Mouse (Mus musculus) cerebellum, adult 8-10 months (tissue): Measurements from ENCODE around the gene Gm43302.
"Not testable (repeated sequence)": the region's sequence is repeated elsewhere in the genome, so short reads cannot be mapped to it uniquely, and the experiment has no call there.

Experiments
- DNase-seq: peaks from one replicate; pipeline ENCODE4 v3.0.0; 2022

The Gm43302 gene

DNA sequence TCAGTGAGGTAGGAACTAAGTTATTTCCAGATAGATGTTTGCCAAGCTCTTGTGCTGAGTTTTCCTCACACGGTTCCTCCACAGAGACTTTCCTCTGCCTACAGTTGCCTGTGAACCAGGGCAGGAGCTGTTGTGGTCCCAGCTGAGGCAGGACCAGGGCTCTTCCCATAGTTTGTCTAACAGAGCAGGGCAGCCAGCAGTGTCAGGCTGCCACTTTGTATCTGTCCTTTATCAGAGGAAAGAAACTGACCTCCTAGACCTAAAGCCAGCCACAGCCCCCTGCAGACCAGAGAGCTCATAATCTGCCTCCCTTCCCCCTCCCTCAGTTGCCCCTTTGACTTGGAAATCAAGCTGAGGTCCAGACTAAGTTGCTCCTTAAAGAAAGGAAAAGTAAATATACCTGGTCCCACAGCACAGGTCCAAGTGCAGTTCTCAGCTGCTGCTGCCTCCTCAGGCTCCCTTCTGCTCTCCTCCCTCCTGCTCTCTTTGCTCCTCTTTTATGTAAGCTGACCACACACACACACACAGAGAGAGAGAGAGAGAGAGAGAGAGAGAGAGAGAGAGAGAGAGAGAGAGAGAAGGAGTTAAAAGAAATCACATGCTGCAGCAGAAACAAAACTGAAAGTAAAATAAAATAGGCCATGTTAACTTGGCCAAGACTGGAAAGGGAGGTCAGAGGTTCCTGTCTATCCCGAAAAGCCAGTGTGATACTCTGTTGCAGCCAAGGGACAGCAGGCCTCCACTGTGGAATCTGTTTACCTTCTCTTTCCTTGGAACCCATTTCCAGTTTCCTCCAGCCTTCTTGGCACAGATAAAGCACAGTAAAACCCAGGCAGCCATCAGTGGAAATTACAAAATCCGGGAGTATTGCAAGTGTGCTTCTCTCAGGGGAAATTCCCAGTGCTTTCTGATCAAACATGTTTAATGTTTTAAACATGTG is at the start of gene Gm43302, which contains the start of gene Gbp6:
TSS of gene Gm43302 (minus strand) at position 470 of the 940 bp plus-strand sequence.
TSS of gene Gbp6 (minus strand) at position 473 of the 940 bp plus-strand sequence.
- DNase-seq = peak; percentile 52

DNA sequence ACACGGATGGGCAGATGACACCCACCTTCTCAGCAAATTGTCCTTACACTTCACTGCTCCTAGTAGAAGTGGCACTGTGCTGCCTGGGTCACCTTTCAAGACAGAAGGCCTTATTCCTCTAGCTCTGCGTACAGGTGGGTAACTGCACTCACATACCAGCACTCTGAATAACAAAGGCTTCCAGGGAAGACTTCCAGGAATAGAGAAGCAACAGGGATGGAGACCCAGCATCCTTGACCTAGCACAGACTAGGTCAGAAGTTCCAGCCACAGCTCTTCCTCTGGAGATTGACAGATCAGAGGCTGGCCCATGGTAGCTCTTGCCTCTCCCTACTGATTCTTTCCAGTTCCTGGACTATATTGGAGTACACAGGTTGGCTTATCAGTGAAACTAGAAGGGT is 47.8 kb upstream of the Gm43302 start:
- DNase-seq = no peak

DNA sequence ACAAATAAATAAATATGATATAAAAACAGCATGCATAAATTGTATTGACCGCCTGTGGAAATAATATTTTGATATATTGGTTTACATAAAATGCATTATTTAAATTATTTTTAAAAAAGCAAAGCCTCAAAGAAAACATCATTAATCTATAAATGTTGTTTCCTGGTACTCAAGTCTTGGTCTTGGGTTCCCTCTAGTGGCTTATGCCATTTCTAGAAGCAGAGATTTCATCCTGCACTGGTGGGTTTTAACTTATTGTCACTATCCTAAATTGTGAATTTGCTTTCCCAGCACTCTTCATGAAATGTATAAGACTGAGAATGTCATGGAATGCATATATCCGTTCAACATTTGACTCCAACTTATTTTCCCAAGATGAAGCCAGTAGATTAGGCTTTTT is 29.0 kb upstream of the Gm43302 start:
- DNase-seq = peak; percentile 3

DNA sequence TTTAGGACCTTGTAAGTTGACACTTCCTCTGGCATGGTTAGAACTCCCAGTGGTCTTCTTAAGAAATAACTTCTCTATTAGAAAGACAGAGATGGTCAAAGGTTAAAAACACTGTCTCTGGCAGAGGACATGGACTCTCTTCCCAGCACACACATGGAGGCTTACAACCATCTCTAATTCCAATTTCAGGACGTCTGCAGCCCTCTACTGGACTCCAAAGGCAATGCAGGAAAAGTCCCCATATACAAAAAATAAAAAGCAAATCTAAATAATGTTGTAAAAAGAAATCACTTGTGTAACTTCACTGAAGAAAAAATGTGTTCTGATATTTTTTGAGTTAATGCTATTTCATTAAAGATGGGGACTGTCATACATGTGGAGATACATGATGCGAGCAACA is 17.4 kb upstream of the Gm43302 start:
- no peak for DNase-seq

DNA sequence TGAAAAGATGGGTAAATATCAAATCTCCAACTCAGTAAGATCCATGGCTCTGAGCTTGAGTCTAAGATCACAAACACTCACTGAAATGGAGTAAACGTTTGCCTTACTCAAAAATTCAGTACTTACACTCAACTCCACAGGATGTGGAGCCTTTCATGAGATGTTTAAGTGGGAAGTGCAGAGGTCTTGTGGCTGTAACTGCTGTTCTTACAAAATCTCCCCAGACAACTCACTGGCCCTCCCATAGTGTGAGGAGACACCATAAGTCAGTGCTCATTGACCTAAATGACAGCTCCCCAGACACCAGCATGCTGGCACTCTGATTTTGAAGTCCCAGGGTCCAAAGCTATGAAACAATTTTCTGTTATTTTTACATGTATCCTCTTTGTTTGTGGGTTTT is 15.7 kb upstream of the Gm43302 start:
- not testable (repeated sequence) for DNase-seq

DNA sequence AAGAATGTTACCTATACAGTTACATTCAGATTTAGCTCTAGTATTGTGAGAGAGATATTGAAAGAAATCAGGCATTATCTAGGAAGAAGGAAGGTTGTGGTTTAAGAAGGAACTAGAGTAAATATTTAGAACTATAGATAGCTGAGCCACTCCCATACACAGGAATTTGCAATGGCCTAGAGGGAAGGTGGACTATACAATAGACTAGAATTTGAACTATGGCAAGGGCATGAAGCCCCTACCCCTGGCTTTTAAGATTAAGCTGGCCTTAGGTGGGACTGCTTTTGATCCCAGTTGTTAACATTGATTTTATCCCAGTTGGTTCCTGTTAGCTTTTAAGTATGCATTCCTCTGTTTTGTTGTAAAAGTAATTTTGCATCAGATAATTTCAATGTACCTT is 13.5 kb upstream of the Gm43302 start:
- not testable (repeated sequence) for DNase-seq

DNA sequence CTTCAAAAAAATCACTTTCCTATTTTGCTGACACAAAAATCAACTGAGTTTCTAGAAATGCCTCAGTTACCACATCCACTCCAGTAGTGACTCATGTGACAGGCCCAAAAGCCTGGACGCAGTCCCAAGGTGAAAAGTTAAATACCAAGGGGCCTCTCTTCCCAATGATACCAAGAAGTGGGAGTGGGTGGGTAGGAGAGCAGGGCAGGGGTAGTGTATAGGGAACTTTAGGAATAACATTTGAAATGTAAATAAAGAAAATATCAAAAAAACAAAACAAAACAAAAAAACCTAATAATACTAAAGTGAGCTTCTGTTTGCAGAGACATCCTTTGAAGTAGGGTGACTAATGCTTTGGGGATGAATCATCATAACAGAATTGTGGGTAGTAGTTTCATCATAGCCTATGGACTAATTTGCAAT is 12.7 kb upstream of the Gm43302 start:
- DNase-seq = no peak

DNA sequence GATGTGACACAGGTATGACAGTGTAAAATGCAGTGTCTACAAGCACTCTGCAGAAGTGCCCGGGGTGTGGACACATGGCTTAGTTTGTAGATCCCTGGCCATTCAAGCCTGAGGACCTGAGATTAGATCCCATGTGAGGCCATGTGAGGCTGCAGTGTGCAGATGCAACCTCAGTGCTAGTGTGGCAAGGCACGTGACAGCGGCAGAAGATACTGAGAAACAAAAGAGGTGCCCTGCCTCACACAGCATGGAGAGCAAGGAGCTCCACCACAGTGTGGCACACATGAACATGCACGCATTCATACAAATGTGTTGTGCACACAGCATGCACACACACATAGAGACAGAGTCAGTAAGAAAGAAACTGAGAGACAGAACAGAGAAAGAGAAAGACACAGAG is 12.2 kb upstream of the Gm43302 start:
- DNase-seq = not testable (repeated sequence)

DNA sequence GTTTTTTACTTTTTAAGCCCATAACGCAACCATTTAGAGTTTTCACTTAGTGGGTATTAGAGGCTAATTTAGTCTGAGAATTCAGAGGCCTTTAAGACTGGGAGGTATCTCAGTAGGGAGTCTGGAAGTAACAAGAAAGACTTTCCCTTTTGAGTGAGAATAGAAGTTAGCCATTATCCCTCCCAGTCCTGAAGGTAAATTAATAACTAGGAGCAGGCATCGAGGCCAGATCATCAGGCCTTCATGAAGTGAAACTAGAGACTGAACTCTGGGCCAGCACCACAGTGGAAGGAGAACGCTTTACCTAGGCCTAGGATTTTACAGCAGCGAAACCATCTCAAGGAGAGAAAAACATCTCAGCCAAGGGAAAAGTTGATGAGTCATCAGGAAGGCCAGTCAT is 8.5 kb upstream of the Gm43302 start:
- no peak for DNase-seq

DNA sequence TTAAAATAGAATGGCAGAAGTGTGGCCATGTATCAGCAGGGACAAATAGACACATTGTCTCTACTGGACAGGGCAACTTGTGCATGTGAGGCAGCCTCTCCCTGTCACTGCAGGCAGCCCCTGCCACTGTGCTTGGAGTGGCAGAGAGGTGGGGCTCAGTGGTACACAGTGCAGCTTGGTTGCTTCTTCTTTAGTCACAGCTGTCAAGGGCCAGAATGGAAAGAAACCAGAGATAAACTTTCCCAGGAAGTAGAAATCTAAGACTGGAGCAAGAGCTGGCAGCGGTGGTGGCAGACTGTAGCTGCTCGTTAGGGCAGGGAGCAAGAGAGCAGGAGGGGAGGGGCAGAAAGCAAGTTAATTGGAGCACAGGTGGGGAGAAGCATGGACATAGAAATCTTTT is 8.0 kb upstream of the Gm43302 start:
- no peak for DNase-seq

DNA sequence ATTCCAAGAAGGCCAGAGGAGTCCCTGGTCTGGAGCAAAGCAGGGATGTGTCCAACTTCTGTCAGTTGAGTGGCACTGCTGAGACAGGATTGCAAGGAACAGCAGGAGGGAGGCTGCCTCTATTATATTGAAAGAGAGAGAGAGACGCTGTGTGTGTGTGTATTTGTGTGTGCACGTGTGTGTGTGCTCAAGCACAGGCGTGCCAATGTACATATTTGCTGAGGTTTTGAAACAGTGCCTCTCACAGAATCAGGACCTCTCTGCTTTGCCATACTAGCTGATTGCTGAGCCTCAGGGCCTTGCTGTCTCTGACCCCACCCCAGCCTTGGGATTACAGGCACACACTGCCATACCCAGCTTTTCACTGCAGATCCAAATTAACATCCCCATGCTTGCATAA is 2.3 kb upstream of the Gm43302 start:
- no peak for DNase-seq

DNA sequence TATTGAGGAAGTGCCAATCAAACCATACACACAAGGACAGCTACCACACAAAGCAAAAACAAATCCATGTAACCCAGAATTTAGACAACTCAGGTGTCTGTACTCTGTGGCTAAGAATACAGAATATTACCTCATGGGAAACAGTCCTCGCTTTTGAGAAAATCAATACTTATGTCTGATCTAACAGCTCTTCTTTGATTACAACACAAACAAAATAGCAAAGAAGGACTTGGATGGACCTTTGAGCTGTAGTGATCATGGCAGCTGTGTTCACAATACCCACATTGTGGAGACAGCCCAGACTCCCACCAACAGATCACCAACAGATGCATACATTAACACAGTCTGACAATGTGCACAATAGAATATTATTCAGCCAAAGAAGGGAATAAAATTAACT is 1.0 kb downstream of the Gm43302 start:
- DNase-seq = no peak

DNA sequence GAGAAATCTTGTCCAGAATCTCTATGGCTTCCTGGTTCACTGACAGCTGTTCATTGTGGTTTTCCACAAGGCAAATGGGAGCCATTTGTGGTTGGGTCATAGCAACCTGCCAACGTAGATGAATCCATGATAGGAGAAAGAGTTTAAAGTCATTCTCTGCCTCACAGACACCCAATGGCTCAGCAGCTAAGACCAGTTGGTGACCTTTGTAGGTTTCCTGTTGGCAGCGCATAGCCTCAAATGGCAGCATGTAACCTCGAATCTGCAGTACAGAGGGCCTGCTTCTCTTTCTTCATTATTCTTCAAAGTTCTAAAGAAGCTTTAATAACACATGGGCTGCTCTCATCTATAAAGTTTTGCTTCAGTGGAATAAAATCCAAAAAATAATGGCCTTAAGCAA is 2.6 kb downstream of the Gm43302 start:
- not testable (repeated sequence) for DNase-seq

DNA sequence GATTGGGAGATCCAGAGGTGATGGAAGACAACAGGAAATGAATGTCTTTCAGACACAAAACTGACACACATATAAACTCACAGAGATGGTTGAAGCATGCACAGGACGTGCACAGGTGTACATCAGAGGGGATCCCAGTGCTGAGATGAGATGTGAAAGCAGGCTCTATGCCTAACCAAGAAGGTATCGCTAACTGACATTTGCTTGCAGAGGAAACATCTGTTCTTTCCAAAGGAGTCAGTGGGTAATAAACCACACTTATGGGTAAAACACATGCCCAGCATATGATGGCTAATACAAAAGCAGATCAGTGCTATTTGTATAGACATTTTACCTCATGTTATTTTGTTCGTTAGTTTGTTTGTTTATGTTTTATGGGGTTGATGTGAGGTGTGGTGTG is 32.8 kb downstream of the Gm43302 start:
- not testable (repeated sequence) for DNase-seq

DNA sequence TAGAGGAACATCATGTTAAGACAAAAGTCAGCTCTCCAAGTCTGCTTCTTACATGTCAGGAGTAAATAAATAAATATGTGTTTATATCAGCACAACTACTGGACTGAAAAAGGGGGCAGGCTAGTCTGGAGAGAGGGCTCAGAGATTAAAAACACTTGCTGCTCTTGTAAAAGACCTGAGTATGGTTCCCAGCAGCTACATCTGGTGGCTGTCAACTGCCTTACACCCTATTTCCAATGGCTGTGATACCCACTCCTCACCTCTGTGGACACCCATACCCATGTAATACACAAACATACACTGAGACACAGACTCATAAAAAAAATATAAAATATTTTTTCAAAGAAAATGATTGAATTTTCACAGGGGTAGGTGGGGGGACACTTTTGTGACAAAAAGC is 41.0 kb downstream of the Gm43302 start:
- DNase-seq = no peak

DNA sequence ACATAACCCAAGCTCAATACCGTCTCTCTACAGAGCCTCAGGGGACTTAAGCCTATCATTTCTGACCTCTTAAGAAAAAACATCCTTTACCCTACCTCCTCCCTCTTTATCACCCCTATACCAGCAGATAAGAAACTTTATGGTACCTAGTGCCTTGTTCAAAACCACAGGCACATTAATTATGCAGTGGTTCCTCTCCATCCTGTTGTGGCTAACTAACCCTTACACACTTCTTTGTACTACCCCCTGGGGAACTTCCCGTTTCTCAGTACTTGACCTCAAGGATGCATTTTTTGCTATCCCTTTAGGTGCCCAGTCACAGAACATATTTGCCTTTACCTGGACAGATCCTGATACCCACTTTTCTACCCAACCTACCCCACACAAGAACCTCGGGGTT is 48.8 kb downstream of the Gm43302 start:
- not testable (repeated sequence) for DNase-seq

DNA sequence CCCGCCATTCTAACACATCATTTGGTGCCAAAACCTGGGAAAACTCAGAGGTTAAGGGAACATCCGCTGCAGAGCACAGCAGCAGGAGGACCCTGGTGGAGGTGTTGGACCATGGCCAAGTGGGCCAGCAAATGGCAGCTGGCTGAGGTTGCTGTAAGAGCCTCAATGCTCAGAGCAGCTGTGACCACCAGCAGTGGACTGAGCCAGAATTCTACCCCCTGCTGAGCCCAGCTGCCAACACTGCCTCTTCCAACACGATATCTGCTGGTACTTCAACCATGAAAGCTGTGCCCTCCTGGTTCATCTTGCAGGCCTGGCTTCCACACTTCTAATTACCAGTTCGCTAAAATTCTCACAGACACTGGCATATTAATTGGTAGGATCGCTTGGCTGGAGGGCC is 52.5 kb downstream of the Gm43302 start:
- DNase-seq = not testable (repeated sequence)

DNA sequence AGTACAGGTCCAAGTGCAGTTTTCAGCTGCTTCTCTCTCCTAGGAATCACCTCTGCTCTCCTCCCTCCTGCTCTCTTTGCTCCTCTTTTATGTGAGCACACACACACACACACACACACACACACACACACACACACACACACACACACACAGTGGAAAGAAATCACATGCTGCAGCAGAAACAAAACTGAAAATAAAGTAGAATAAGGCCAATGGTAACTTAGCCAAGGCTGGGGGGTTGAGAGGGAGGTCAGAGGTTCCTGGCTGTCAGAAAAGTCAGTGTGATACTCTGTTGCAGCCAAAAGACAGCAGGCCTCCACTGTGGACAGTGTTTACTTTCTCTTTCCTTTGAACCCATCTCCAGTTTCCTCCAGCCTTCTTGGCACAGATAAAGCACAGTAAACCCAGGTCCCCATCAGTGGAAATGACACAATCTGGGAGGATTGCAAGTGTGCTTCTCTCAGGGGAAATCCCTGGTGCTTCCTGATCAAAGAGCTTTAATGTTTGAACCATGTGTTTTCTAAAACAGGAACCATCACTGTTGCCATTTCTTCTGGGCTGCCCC is 53.9 kb downstream of the Gm43302 start, which contains the start of gene Gbp10:
TSS of gene Gbp10 (minus strand) at position 51 of the 565 bp plus-strand sequence.
- not testable (repeated sequence) for DNase-seq

DNA sequence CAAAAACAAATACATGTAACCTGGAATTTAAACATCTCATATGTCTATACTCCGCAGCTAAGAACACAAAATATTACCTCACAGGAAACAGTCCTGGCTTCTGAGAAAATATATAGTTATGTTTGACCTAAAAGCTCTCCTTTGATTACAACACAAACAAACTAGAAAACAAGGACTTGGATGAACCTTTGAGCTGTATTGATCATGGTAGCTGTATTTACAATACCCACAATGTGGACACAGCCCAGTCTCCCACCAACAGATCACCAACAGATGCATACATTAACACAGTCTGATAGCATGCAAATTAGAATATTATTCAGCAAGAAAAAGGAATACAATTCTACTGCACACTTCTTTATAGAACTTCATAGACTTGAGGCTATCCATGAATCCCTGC is 55.1 kb downstream of the Gm43302 start:
- DNase-seq = not testable (repeated sequence)

DNA sequence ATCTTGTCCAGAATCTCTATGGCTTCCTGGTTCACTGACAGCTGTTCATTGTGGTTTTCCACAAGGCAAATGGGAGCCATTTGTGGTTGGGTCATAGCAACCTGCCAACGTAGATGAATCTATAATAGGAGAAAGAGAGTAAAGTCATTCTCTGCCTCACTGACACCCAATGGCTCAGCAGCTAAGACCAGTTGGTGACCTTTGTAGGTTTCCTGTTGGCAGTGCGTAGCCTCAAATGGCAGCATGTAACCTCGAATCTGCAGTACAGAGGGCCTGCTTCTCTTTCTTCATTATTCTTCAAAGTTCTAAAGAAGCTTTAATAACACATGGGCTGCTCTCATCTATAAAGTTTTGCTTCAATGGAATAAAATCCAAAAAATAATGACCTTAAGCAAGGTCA is 57.5 kb downstream of the Gm43302 start:
- not testable (repeated sequence) for DNase-seq

DNA sequence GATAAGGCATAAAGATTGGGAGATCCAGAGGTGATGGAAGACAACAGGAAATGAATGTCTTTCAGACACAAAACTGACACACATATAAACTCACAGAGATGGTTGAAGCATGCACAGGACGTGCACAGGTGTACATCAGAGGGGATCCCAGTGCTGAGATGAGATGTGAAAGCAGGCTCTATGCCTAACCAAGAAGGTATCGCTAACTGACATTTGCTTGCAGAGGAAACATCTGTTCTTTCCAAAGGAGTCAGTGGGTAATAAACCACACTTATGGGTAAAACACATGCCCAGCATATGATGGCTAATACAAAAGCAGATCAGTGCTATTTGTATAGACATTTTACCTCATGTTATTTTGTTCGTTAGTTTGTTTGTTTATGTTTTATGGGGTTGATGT is 84.5 kb downstream of the Gm43302 start:
- DNase-seq = not testable (repeated sequence)

DNA sequence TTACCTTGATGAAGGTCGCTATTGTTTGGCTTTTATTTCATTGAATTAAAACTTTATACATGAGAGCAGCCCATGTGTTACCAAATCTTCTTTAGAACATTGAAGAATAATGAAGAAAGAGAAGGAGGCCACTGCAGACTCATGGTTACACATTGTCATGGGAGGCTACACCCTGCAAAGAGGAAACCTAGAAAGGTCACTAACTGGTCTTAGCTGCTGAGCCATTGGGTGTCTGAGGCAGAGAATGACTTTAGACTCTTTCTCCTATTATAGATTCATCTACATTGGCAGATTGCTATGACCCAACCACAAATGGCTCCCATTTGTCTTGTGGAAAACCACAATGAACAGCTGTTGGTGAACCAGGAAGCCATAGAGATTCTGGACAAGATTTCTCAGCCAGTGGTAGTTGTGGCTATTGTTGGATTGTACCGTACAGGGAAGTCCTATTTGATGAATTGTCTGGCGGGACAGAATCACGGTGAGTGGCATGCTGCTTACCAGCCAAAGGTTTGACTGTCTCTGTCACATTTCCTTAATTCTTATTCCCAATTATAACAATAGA is 92.6 kb downstream of the Gm43302 start:
- DNase-seq = not testable (repeated sequence)

DNA sequence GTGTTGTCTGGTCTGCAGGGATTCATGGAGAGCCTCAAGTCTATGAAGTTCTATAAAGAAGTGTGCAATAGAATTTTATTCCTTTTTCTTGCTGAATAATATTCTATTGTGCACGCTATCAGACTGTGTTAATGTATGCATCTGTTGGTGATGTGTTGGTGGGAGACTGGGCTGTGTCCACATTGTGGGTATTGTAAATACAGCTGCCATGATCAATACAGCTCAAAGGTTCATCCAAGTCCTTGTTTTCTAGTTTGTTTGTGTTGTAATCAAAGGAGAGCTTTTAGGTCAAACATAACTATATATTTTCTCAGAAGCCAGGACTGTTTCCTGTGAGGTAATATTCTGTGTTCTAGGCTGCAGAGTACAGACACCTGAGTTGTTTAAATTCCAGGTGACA is 94.3 kb downstream of the Gm43302 start:
- not testable (repeated sequence) for DNase-seq
